Mouse (Mus musculus): ENCODE results near the gene Mr1.

DNA sequence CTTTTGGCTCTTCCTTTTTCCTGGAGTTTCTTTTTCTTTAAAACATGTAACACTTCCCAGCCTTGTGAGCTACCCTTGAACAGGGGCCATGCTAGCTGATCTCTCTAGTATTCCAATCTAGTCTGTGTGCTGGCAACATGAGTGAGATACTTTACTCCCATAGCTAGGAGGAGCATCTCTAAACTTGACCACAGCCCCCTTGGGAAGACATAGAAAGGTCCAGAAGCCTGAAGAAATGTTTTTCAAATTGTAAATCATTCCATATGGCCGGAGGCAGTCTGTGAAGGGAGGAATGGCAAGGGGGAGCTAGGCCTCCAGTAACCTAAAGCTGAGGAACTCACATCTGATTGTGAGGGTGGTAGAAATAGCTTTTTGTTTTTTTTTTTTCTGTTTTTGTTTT, 55.9 kb downstream of the Mr1 start:
- TF ChIP-seq CTCF (IDR thresholded peaks at IDR 0.05; ENCODE audit: low read depth) (no peak), EP300 (IDR thresholded peaks at IDR 0.05; ENCODE audit: low read depth) (no peak)
